Mouse (Mus musculus): ENCODE results near the gene Csnk1g1.

DNA sequence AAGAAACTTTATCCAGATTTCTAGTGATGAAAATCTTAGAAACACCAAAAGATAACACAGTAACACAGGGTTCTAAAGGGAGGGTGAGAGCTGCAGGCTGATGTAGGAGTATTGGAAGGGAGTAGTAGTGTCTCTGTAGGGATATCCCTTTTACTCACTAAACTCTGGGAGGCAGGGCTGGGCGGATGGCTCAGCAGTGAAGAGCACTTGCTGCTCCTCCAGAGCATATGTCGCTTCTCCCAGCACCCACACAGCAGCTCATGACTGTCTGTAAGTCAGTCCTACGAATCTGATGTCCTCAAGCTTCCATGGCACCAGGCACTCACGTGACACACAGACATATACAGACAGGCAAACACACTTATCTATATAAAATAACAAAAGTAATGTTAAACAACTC lies 129.4 kb downstream of the Csnk1g1 start:
- TF ChIP-seq CTCF (IDR thresholded peaks at IDR 0.05) (no peak), EP300 (IDR thresholded peaks at IDR 0.05) (no peak)

Measured in lung, postnatal 0 days (tissue).